Mouse (Mus musculus) kidney, adult 2 months (tissue): ENCODE data around the gene Kansl1. TPM values are rescaled to one million over a fixed set of nuclear protein-coding genes. Genes with fewer than 3 reads are reported as not detected.

Experiments
- DNase-seq: peaks from one replicate; pipeline ENCODE4 v3.0.0; 2021
- H3K27ac ChIP-seq: fragments of 200-500 bp; 2 replicates; pipeline ENCODE4 v1.5.1; 2012; ENCODE audit warnings: low read depth, low read length, control low read depth, inconsistent platforms; ENCODE audit not compliant: insufficient read depth
- H3K27me3 ChIP-seq: fragments of 200-500 bp; replicated peaks from 2 replicates; pipeline ENCODE4 v1.6.1; 2012; ENCODE audit warnings: mild to moderate bottlenecking, moderate library complexity, low read length, inconsistent platforms; ENCODE audit not compliant: control insufficient read depth, insufficient read depth
- H3K36me3 ChIP-seq: fragments of 200-500 bp; 2 replicates; pipeline ENCODE4 v1.6.1; 2012; ENCODE audit warnings: mild to moderate bottlenecking, moderate library complexity, low read length, inconsistent platforms; ENCODE audit not compliant: control insufficient read depth, insufficient read depth
- H3K4me1 ChIP-seq: fragments of 200-500 bp; 2 replicates; pipeline ENCODE4 v1.6.1; 2011; ENCODE audit warnings: low read length; ENCODE audit not compliant: control insufficient read depth, insufficient read depth
- H3K4me3 ChIP-seq: fragments of 200-500 bp; 2 replicates; pipeline ENCODE4 v1.5.1; 2011; ENCODE audit warnings: mild to moderate bottlenecking, low read depth, low read length, control low read depth; ENCODE audit not compliant: insufficient read depth
- CTCF ChIP-seq: fragments of 200-500 bp; conservative IDR thresholded peaks from 2 replicates; pipeline ENCODE4 v1.5.1; 2011; ENCODE audit warnings: low read depth, mild to moderate bottlenecking, control low read depth, low read length, moderate library complexity, mixed read lengths; ENCODE audit not compliant: insufficient read depth, insufficient read length
- POLR2A ChIP-seq: fragments of 200-500 bp; IDR thresholded peaks from one replicate; pipeline ENCODE4 v1.6.1; 2011; ENCODE audit warnings: low read depth, low read length, control low read depth
- WGBS: fragments of 180-500 bp; shearing (Covaris S2); methylation state at CpG from one replicate; pipeline ENCODE4 v1.1.7; 2018; 5-methylcytosine and 5-hydroxymethylcytosine counted together
- polyA plus RNA-seq: library from polyadenylated mRNA; depleted of rRNA; stranded (reverse); fragments of >200 nt; gene quantifications from 2 replicates; pipeline ENCODE4 v1.2.3, GENCODE M21; 2012; rRNA removed

Kansl1 gene
- polyA plus RNA-seq, result 51.8 and 63.7 TPM in 2 replicates

DNA sequence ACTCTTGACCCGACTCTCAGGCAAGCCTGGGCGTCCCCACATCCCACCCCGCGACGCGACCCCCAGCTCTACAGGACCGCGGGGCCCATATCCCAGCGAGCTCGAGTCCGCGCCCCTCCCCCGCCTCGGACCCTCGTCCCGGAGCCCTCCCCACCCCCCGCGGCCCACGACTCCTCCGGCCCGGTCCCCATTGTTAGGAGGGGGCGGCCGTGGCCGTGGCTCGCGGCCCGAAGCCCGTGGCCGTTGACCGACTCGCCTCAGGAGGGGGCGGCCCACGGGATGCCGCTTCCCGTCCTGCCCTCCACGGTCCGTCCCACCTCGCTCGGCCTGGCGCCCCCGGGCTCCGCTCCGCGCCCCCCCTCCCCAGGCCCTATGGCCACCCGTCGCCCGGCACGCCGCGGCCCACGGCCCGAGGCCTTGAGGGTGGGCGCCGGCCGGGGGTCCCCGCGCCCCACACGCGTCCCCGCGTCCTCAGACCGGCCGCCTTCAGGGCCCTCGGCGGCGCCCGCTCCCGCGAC, at the start of gene Kansl1:
Kansl1 (minus strand) TSS at position 111 of the 518 bp plus-strand sequence.
- Histone ChIP-seq H3K36me3 (no peaks in the 10 kb centered on the region), H3K27ac (no peak within 1 kb of the TSS), H3K4me3 (peak within 1 kb of the TSS; percentile 75), H3K4me1 (peaks cover 2% of the 10 kb centered on the region; the same call in 1 of the 2 replicates), H3K27me3 (no peaks in the 10 kb centered on the region)
- TF ChIP-seq CTCF (no peak), POLR2A (no peak)
- WGBS, result under 1% methylated on average over 66 of the region's 69 CpGs
- peak; percentile 42 for DNase-seq

DNA sequence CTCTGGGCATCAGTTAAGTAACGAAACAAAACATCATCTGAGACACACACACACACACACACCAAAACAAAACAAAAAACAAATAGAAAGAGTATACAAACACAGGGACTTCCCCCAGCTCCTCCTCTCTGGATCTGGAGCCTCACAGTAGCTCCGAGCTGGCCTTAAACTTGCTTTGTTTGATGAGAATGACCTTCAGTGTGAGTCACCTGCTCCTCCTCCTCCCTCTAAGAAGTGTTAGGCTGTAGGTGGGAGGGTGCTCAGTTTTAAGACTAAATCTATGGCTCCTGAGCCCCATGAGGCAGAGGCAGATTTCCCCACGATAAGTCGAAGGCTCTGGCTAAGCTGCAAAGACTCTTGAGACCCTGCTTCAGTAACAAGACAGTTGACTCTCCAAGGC, 43.8 kb upstream of the Kansl1 start:
- Histone ChIP-seq H3K27me3 (no peaks in the 10 kb centered on the region), H3K36me3 (peaks cover 6% of the 10 kb centered on the region), H3K27ac (no peak overlapping the region), H3K4me1 (no peaks in the 10 kb centered on the region), H3K4me3 (no peak overlapping the region)
- DNase-seq, result no peak
- 81% methylated on average over 4 of the region's 4 CpGs for WGBS
- TF ChIP-seq CTCF (no peak), POLR2A (no peak)

DNA sequence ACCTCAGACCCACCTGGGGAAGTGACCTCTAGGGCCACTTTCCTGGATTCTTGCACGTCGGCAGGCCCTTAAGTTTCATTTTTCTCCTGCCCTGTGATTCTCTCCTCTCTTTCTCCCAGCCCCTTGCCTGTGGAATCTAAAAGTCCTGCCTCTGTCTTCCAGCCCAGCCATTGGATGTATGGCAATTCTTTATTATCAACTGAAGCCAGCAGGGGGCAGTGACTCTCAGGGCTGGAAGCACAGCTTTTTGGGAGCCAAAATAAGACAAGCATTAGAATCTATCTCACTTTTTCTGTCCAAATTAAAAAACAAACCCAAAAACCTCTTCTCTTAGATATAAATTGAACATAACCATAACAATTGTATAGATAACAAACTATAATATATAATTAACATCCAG, 41.9 kb upstream of the Kansl1 start:
- Histone ChIP-seq H3K27ac (no peak overlapping the region), H3K36me3 (peaks cover 6% of the 10 kb centered on the region), H3K4me1 (no peaks in the 10 kb centered on the region), H3K27me3 (no peaks in the 10 kb centered on the region), H3K4me3 (no peak overlapping the region)
- 81% methylated on average over 2 of the region's 2 CpGs for WGBS
- DNase-seq, result peak; percentile 13
- TF ChIP-seq POLR2A (no peak), CTCF (peak; percentile 46)

GRCm38 (mm10) chr11:104508455-104508854, 39.8 kb upstream of the Kansl1 start:
- 85% methylated on average over 4 of the region's 4 CpGs for WGBS
- TF ChIP-seq CTCF (no peak), POLR2A (no peak)
- no peak overlapping the region for H3K27ac ChIP-seq
- no peak overlapping the region for H3K4me3 ChIP-seq
- H3K27me3 ChIP-seq, result no peaks in the 10 kb centered on the region
- H3K36me3 ChIP-seq, result peaks cover 7% of the 10 kb centered on the region
- DNase-seq, result no peak
- H3K4me1 ChIP-seq, result no peaks in the 10 kb centered on the region

DNA sequence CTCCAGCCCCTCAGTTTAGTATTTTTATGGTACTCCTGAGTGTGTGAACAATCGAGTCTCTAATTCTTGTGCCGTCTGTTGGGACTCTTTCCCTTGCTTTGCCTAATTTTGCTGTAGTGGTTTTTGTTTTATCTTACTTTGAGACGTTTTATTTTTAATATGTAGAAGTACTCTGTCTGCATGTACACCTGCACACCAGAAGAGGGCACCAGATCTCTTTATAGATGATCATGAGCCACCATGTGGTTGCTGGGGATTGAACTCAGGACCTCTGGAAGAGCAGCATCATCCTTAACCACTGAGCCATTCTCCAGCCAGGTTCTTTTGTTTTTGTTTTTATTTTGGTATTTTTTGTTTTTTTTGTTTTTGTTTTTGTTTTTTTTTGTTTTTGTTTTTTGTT, 19.6 kb upstream of the Kansl1 start:
- DNase-seq, result no peak
- Histone ChIP-seq H3K27ac (no peak overlapping the region), H3K36me3 (no peaks in the 10 kb centered on the region), H3K27me3 (no peaks in the 10 kb centered on the region), H3K4me3 (no peak overlapping the region), H3K4me1 (no peaks in the 10 kb centered on the region)
- 87% methylated on average over 3 of the region's 3 CpGs for WGBS
- TF ChIP-seq CTCF (no peak), POLR2A (no peak)

DNA sequence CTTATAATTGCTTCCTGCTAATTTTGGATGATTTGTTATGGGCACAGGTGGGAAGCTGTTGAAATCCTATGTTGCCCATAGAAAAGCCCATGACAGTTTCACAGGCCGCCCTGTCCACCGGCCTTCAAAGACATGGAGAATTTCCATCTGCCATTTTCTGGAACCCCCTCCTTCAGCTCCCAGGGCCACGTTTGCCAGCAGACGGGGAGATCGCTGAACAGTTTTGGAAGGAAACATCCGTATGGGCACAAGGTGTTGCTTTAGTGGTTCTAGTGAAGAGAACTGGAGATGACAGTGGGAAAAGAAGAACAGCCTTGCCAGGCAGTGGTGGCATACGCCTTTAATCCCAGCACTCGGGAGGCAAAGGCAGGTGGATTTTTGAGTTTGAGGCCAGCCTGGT, 13.3 kb upstream of the Kansl1 start:
- no peaks in the 10 kb centered on the region for H3K36me3 ChIP-seq
- TF ChIP-seq CTCF (no peak), POLR2A (no peak)
- H3K4me3 ChIP-seq, result no peak overlapping the region
- H3K27ac ChIP-seq, result no peak overlapping the region
- no peak for DNase-seq
- no peaks in the 10 kb centered on the region for H3K4me1 ChIP-seq
- 89% methylated on average over 8 of the region's 8 CpGs for WGBS
- H3K27me3 ChIP-seq, result no peaks in the 10 kb centered on the region

DNA sequence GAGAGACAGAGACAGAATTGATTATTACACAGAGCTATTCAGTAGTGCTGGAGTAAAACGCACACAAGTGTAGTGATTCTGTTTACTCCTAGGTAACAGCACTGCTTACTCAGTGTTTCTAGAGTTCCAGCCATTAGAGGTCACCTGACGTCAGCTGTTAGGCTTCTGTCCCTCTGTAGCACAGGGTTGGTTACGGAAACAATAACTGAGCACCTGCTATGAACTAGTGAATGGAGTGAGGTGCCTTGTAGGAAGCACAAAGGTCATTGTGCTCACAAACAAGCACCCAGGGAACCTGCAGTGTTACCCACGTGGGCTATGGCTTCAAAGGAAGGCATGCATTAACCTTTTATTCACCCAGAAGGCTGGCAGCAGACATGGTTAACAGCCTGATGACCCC, 10.8 kb upstream of the Kansl1 start:
- no peaks in the 10 kb centered on the region for H3K4me1 ChIP-seq
- no peak overlapping the region for H3K4me3 ChIP-seq
- H3K27me3 ChIP-seq, result no peaks in the 10 kb centered on the region
- no peaks in the 10 kb centered on the region for H3K36me3 ChIP-seq
- DNase-seq, result no peak
- WGBS, result 65% methylated on average over 4 of the region's 4 CpGs
- H3K27ac ChIP-seq, result no peak overlapping the region
- TF ChIP-seq POLR2A (no peak), CTCF (no peak)

DNA sequence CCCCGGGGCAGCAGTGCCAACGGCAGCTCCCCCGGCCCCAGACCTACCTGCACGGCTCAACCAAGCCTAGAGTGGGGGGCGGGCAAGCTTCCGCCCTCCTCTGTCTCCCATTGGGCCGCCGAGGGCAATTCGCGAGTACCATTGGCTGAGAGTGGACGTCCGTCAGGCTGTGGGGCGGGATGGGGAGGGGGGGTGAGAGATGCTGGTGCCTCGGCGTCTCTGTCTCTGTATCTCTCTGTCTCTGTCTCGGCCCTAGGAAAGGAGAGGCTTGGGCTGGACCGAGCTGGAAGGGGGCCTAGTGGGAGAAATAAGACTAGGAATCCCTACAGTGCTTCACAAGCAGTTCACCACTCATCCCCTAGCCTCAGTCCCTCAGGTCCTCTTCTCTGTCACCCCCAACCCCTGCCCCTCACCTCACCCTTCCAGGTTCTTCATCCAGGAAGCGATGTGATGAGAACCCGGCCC, 742 bp upstream of the Kansl1 start:
- peak overlapping the region; percentile 75 for H3K4me3 ChIP-seq
- WGBS, result 1% methylated on average over 19 of the region's 19 CpGs
- H3K4me1 ChIP-seq, result peaks cover 2% of the 10 kb centered on the region; the same call in 1 of the 2 replicates
- H3K27me3 ChIP-seq, result no peaks in the 10 kb centered on the region
- H3K27ac ChIP-seq, result no peak overlapping the region
- H3K36me3 ChIP-seq, result no peaks in the 10 kb centered on the region
- DNase-seq, result peak; percentile 96
- TF ChIP-seq CTCF, result no peak
- TF ChIP-seq POLR2A, result no peak
